Mouse (Mus musculus) liver, embryonic 14.5 days (tissue): Measurements from ENCODE around the gene Myo10. TPM values are rescaled to one million over a fixed set of nuclear protein-coding genes. Genes with fewer than 3 reads are reported as not detected.
A peak's percentile ranks its signal among the peaks of the same experiment; 100 is the strongest.

Experiments used
- ATAC-seq: fragments of 200-750 bp; cut with Nextera tagmentation; 2 replicates; pipeline ENCODE4 v1.8.0; 2017; ENCODE audit warnings: moderate number of reproducible peaks, mild to moderate bottlenecking, moderate library complexity; ENCODE audit not compliant: insufficient read depth
- DNase-seq, 3 experiments: peaks; one replicate each; pipeline ENCODE4 v3.0.0-alpha.2; 2012 to 2013; ENCODE audit warnings: low read depth in 3 of 3, low spot score in 3 of 3
- H3K27ac ChIP-seq: fragments of 300-500 bp; sonication (generic); 2 replicates; pipeline ENCODE4 v1.5.1; 2014; ENCODE audit warnings: moderate library complexity, mild to moderate bottlenecking, control low read depth, inconsistent platforms
- H3K27me3 ChIP-seq: fragments of 300-500 bp; sonication (generic); 2 replicates; pipeline ENCODE4 v1.6.1; 2014; ENCODE audit warnings: mild to moderate bottlenecking, low read length, moderate library complexity; ENCODE audit not compliant: control insufficient read depth, insufficient read depth
- H3K36me3 ChIP-seq: fragments of 300-500 bp; sonication (generic); replicated peaks from 2 replicates; pipeline ENCODE4 v1.6.1; 2014; ENCODE audit warnings: low read depth; ENCODE audit not compliant: control insufficient read depth, insufficient read depth
- H3K4me1 ChIP-seq, 2 experiments: fragments of 200-500 bp in 1 of 2; fragments of 300-500 bp in 1 of 2; sonication (generic) in 1 of 2; replicated peaks; 2 replicates each; pipeline ENCODE4 v1.6.1; 2012 to 2014; ENCODE audit warnings: antibody characterized with exemption in 1 of 2, inconsistent platforms in 1 of 2, low read length in 1 of 2; ENCODE audit not compliant: control insufficient read depth in 2 of 2, insufficient read depth in 2 of 2
- H3K4me2 ChIP-seq: fragments of 300-500 bp; sonication (generic); 2 replicates; pipeline ENCODE4 v1.6.1; 2014; ENCODE audit warnings: low read depth, mild to moderate bottlenecking, control low read depth, moderate library complexity
- H3K4me3 ChIP-seq, 2 experiments: fragments of 200-500 bp in 1 of 2; fragments of 300-500 bp in 1 of 2; sonication (generic) in 1 of 2; 2 replicates each; pipeline ENCODE4 v1.5.1; 2012 to 2014; ENCODE audit warnings: low read depth in 2 of 2, low read length in 2 of 2, mild to moderate bottlenecking in 2 of 2, control low read depth in 1 of 2, inconsistent platforms in 1 of 2, moderate library complexity in 1 of 2; ENCODE audit not compliant: insufficient read depth in 1 of 2
- H3K9ac ChIP-seq: fragments of 300-500 bp; sonication (generic); replicated peaks from 2 replicates; pipeline ENCODE4 v1.6.1; 2014; ENCODE audit warnings: mild to moderate bottlenecking, control low read depth, moderate library complexity
- H3K9me3 ChIP-seq: fragments of 300-500 bp; sonication (generic); 2 replicates; pipeline ENCODE4 v1.6.1; 2016; ENCODE audit warnings: low read length, mixed read lengths; ENCODE audit not compliant: control insufficient read depth
- CTCF ChIP-seq: IDR thresholded peaks from 2 replicates; pipeline ENCODE4 v1.5.1; 2016; ENCODE audit warnings: antibody characterized with exemption, low read depth, control low read depth
- EP300 ChIP-seq: IDR thresholded peaks from 2 replicates; pipeline ENCODE4 v1.6.1; 2016; ENCODE audit warnings: antibody characterized with exemption, low read depth
- WGBS: fragments of 180-500 bp; shearing (Covaris S2); extraction: QIAGEN DNeasy Blood & Tissue Kit; methylation state at CpG from one replicate; pipeline ENCODE4 v1.1.7; 2014; ENCODE audit not compliant: insufficient replicate concordance; 5-methylcytosine and 5-hydroxymethylcytosine counted together
- polyA plus RNA-seq, 2 experiments: library from polyadenylated mRNA; depleted of rRNA in 1 of 2; stranded (reverse) in 1 of 2; unstranded in 1 of 2; fragments of >200 nt; fragmentation: Nextera tagmentation in 1 of 2; extraction: Ambion mirVana in 1 of 2; gene quantifications; 2 replicates each; pipeline versions ENCODE4 v1.2.1 to v1.2.3; 2012 to 2014

The Myo10 gene
- polyA plus RNA-seq, 2 experiments: 2.6 to 2.9 TPM

DNA sequence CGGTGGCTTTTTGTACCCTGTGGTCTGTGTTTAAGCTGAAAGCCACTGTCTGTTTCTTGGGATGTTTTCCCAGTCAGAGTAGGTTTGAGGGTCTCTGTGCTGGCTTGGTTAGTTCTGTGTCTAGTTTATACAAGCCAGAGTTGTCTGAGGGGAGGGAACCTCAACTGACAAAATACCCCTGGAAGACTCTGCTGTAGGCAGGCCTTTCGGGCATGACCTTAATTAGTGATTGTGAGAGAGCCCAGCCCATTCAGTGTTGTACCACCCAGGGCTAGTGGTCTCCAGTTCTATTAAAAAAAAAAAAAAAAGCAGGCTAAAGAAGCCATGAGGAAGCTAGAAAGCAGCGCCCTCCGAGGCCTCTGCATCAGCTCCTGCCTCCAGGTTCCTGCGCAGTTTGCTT lies 30.0 kb downstream of the Myo10 start:
- Histone ChIP-seq H3K4me3 (no peak overlapping the region), H3K9ac (no peak overlapping the region), H3K9me3 (no peaks in the 10 kb centered on the region), H3K36me3 (no peaks in the 10 kb centered on the region), H3K27ac (no peak overlapping the region), H3K4me2 (no peak overlapping the region), H3K27me3 (no peaks in the 10 kb centered on the region), H3K4me1 (peaks cover 5 to 36% of the 10 kb centered on the region in 2 experiments)
- TF ChIP-seq EP300 (no peak), CTCF (no peak)
- DNase-seq (no peak), ATAC-seq (no peak)
- 71% methylated on average over 5 of the region's 5 CpGs for WGBS

DNA sequence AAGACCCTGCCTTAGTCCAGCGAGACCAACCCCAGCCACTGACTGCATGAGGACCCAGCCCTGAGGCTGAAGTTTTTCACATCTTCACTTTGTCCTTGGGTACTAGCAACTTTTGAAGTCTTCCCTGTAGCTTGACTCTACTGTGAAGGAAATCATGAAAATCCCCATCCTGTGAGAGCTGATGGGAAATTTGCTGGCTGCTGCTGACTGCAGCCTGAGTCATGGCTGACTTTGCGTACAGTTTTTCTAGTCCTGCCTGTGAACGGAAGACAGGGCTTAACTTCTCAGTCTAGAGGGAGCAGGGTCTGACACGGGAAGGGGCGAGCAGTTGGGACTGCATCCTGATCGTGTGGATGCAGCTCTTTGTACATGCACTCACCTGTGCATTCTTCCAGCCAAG lies 30.6 kb downstream of the Myo10 start:
- no peak overlapping the region for H3K4me2 ChIP-seq
- TF ChIP-seq EP300 (no peak), CTCF (no peak)
- no peak for ATAC-seq
- no peak overlapping the region for H3K4me3 ChIP-seq
- no peaks in the 10 kb centered on the region for H3K9me3 ChIP-seq
- H3K36me3 ChIP-seq: no peaks in the 10 kb centered on the region
- no peak overlapping the region for H3K9ac ChIP-seq
- no peaks in the 10 kb centered on the region for H3K27me3 ChIP-seq
- no peak for DNase-seq
- peaks cover 5 to 36% of the 10 kb centered on the region in 2 experiments for H3K4me1 ChIP-seq
- 68% methylated on average over 6 of the region's 6 CpGs for WGBS
- H3K27ac ChIP-seq: no peak overlapping the region

GRCm38 (mm10) chr15:25653680-25654079 lies 31.4 kb downstream of the Myo10 start:
- DNase-seq (no peak), ATAC-seq (no peak)
- Histone ChIP-seq H3K27me3 (no peaks in the 10 kb centered on the region), H3K36me3 (no peaks in the 10 kb centered on the region), H3K4me2 (no peak overlapping the region), H3K9me3 (no peaks in the 10 kb centered on the region), H3K4me1 (peaks cover 5 to 36% of the 10 kb centered on the region in 2 experiments), H3K27ac (no peak overlapping the region), H3K4me3 (no peak overlapping the region), H3K9ac (no peak overlapping the region)
- TF ChIP-seq CTCF (no peak), EP300 (no peak)
- 70% methylated on average over 5 of the region's 5 CpGs for WGBS

DNA sequence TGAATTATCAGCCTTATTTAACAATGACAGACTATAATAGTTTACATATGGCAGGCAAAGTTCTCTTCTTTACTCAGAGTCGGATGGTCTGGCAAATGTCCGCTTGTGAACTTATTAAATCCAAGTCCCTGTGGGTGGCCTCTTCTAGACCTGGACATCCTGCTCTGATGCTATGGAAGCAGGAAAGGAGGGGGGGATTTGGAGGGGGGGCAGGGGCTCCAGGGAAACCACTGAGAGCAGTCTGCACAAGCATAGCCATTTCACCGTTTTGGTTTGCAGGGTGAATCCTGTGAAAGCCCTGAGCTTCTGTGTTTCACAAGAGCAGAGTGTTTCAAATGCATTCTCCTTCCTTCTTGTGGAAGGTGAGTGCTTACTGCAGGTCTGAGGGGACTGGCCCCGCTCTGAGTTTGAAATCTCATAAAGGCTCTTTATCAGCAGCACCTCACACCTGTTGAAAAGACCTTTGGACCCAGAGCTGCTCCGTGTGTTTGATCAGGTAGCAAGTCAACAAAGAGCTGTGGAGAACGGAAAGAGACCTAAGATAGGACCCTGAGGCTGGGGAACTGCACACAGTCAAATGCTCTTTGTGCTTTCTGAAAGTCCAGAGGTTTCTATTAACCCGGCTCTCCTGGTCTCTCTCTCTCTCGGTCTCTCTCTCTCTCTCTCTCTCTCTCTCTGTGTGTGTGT lies 40.7 kb downstream of the Myo10 start:
- H3K27ac ChIP-seq: no peak overlapping the region
- no peak overlapping the region for H3K4me3 ChIP-seq
- no peaks in the 10 kb centered on the region for H3K9me3 ChIP-seq
- TF ChIP-seq CTCF (no peak), EP300 (no peak)
- H3K36me3 ChIP-seq: no peaks in the 10 kb centered on the region
- DNase-seq: peak; percentile 23 to 39 (median 32)
- H3K4me1 ChIP-seq: peaks cover 0 to 9% of the 10 kb centered on the region in 2 experiments; a peak in 2 of 4 replicates
- no peaks in the 10 kb centered on the region for H3K27me3 ChIP-seq
- H3K9ac ChIP-seq: no peak overlapping the region
- peak; percentile 82 for ATAC-seq
- 55% methylated on average over 8 of the region's 8 CpGs for WGBS
- no peak overlapping the region for H3K4me2 ChIP-seq

DNA sequence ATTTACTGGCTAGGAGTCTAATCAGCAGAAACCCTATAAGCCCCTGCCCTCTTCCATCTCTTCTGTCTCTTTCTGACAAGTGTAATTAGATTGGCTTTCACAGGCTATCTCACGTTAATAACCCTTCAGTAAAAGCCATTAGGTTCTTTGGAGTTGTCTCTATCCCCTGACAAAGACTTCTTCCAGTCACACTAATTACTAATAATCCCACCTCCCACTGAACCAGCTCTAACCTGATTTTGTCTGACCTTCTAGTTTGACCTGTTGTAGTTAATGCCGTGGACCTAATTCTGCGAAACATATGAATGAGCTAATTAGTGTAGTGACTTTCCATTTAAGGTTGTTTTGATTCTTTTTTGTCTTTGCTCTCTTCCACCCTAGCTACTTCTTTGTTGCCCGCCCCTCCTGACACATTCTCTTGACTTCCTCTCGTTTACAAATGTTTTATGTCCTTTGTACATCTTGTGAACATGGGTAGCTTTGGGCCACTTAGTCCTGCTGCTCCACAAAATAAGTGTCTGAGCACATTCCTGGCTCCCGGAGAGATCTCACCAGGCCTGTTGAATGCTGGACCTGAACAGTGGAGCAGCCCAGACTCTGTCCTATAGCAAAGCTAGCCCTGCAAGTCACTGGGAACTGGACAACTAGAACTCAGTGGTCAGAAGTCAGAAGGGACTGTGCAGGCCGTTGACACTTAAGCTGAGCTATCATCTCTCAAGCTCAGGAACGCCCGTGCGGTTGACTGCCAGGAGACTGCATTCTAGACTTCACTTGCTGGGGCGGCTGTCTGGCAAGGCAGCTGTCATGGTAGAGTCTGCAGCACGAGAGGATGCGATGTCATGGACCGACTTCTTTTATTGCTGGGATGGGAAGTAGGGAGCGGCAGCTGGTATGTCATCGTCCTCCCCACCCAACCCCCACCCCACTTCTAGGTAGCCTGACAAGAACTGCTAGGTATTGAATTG lies 47.2 kb downstream of the Myo10 start:
- 65% methylated on average over 16 of the region's 16 CpGs for WGBS
- no peak overlapping the region for H3K9ac ChIP-seq
- no peak for TF ChIP-seq CTCF
- TF ChIP-seq EP300: no peak
- no peak overlapping the region for H3K4me3 ChIP-seq
- H3K9me3 ChIP-seq: no peaks in the 10 kb centered on the region
- ATAC-seq (no peak), DNase-seq (no peak)
- H3K4me1 ChIP-seq: peaks cover 0 to 7% of the 10 kb centered on the region in 2 experiments; a peak in 2 of 4 replicates
- no peaks in the 10 kb centered on the region for H3K36me3 ChIP-seq
- no peak overlapping the region for H3K27ac ChIP-seq
- no peaks in the 10 kb centered on the region for H3K27me3 ChIP-seq
- no peak overlapping the region for H3K4me2 ChIP-seq
